Comparison of ENCODE assay signal across 19 mouse cellular contexts in the genomic region with DNA sequence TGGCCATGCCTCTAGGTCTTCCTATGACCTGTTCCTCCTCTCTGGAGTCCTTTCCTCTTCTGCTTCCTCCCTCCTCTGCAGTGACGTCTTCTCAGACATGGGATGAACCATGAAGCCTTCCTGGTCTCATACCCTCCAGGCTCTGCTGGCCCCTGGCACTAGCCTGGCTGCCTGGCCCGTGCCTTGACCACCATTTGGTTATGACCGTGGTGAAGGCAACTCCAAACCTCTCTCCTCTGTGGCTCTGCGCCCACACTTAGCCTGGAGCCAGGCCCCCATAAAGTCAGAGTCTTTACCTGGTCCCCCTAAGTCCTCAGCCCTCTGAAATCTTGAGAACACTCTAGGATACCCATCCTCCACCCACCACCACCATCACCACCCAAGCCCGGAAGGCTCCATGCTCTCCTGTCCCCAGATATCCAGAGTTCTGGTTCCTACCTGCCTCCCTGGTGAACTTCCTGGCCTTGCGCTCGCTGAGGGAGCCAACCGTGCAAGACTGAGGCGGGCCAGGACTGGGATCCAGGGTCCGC. TPM values are rescaled to one million over a fixed set of nuclear protein-coding genes. Genes with fewer than 3 reads are reported as not detected.
DNase-seq lines count a peak whose midpoint lies in the region; ATAC-seq and TF ChIP-seq lines count a peak whose summit lies in the region.
"Had no signal": no experiment of that assay in that cellular context is flagged by ENCODE, and none has a peak within 500 bp of the region (broad histone marks: within the 10 kb centered on the region; RNA-seq: fewer than 3 reads in every experiment).

No protein-coding gene starts in this region.

- 65% methylated on average over 10 of the region's 10 CpGs for WGBS in heart, embryonic 15.5 days
- 52% methylated on average over 10 of the region's 10 CpGs for WGBS in midbrain, embryonic 13.5 days
- WGBS in midbrain, postnatal 0 days: 58% methylated on average over 10 of the region's 10 CpGs
- 56% methylated on average over 10 of the region's 10 CpGs for WGBS in limb, embryonic 12.5 days

- no peaks in the 10 kb centered on the region for H3K9me3 ChIP-seq in heart, embryonic 15.5 days (replicated peaks)
- H3K9me3 ChIP-seq in midbrain, embryonic 13.5 days: no peaks in the 10 kb centered on the region
- no peaks in the 10 kb centered on the region for H3K9me3 ChIP-seq in midbrain, postnatal 0 days (ENCODE audit: low read length)
- H3K9me3 ChIP-seq in limb, embryonic 12.5 days: no peaks in the 10 kb centered on the region
- H3K9me3 ChIP-seq: hindbrain, embryonic 12.5 days; neural tube, embryonic 15.5 days; stomach, embryonic 15.5 days had no signal

- no peak overlapping the region for H3K4me3 ChIP-seq in heart, embryonic 15.5 days
- H3K4me3 ChIP-seq in midbrain, embryonic 13.5 days (replicated peaks): no peak overlapping the region
- H3K4me3 ChIP-seq in midbrain, postnatal 0 days (ENCODE audit: low read depth, low read length): no peak overlapping the region
- no peak overlapping the region for H3K4me3 ChIP-seq in limb, embryonic 12.5 days (replicated peaks)
- H3K4me3 ChIP-seq: hindbrain, embryonic 12.5 days; neural tube, embryonic 15.5 days; stomach, embryonic 15.5 days had no signal

- no peak overlapping the region for H3K9ac ChIP-seq in heart, embryonic 15.5 days
- no peak overlapping the region for H3K9ac ChIP-seq in midbrain, embryonic 13.5 days (replicated peaks)
- no peak overlapping the region for H3K9ac ChIP-seq in midbrain, postnatal 0 days (replicated peaks; ENCODE audit: low read length, poor library complexity, severe bottlenecking)
- H3K9ac ChIP-seq in limb, embryonic 12.5 days (replicated peaks): 0 out of 2 replicates have a peak overlapping the region, but pooled peaks have one; percentile 5
- H3K9ac ChIP-seq: forebrain, postnatal 0 days; hindbrain, embryonic 12.5 days; neural tube, embryonic 15.5 days; stomach, embryonic 15.5 days had no signal

- no peaks in the 10 kb centered on the region for H3K27me3 ChIP-seq in heart, embryonic 15.5 days
- H3K27me3 ChIP-seq in midbrain, embryonic 13.5 days: peaks cover 10% of the 10 kb centered on the region
- H3K27me3 ChIP-seq in midbrain, postnatal 0 days (ENCODE audit: insufficient read depth, low read length): no peaks in the 10 kb centered on the region
- H3K27me3 ChIP-seq in limb, embryonic 12.5 days: peaks cover 17% of the 10 kb centered on the region; the same call in 1 of the 2 replicates
- H3K27me3 ChIP-seq: stomach, embryonic 15.5 days had no signal

- peaks cover 17% of the 10 kb centered on the region for H3K4me1 ChIP-seq in heart, embryonic 15.5 days (replicated peaks)
- H3K4me1 ChIP-seq in midbrain, embryonic 13.5 days (replicated peaks): peaks cover 12% of the 10 kb centered on the region
- peaks cover 5% of the 10 kb centered on the region; the same call in 1 of the 2 replicates for H3K4me1 ChIP-seq in midbrain, postnatal 0 days (ENCODE audit: insufficient read depth, low read length)
- H3K4me1 ChIP-seq in limb, embryonic 12.5 days (replicated peaks): peaks cover 10% of the 10 kb centered on the region
- H3K4me1 ChIP-seq: neural tube, embryonic 15.5 days; stomach, embryonic 15.5 days had no signal

- no peak overlapping the region for H3K27ac ChIP-seq in heart, embryonic 15.5 days
- H3K27ac ChIP-seq in midbrain, embryonic 13.5 days: no peak overlapping the region
- no peak overlapping the region for H3K27ac ChIP-seq in midbrain, postnatal 0 days (ENCODE audit: low read depth, low read length)
- H3K27ac ChIP-seq in limb, embryonic 12.5 days: no peak overlapping the region
- H3K27ac ChIP-seq: hindbrain, embryonic 12.5 days; neural tube, embryonic 15.5 days; stomach, embryonic 15.5 days had no signal

- no peak for ATAC-seq in heart, embryonic 15.5 days (replicated peaks; ENCODE audit: insufficient number of reproducible peaks, insufficient read depth, low FRiP score, low read depth)
- no peak for ATAC-seq in midbrain, embryonic 13.5 days
- no peak for ATAC-seq in midbrain, postnatal 0 days (ENCODE audit: low FRiP score)
- ATAC-seq in limb, embryonic 12.5 days (ENCODE audit: insufficient number of reproducible peaks, insufficient read depth, low FRiP score, low TSS enrichment, low read depth): no peak
- ATAC-seq in granulocyte monocyte progenitor cell, adult 5-6 weeks (replicated peaks; ENCODE audit: poor library complexity, severe bottlenecking): no peak
- ATAC-seq: activated CD4-positive, CD25-positive, alpha-beta regulatory T cell, adult 4 months; forebrain, postnatal 0 days; inflammation-experienced regulatory T-cells, adult 6 months had no signal

- peak; percentile 4 for DNase-seq in gastrocnemius, postnatal 14 days
- DNase-seq in gastrocnemius, postnatal 10 days: no peak
- no peak for DNase-seq in heart, postnatal 14 days
- DNase-seq in midbrain, postnatal 0 days (ENCODE audit: low spot score): no peak
- DNase-seq: adrenal gland, postnatal 25 days; cerebellum, adult 2 months; forebrain, postnatal 0 days; kidney, adult 8-10 months; thymus, adult 2 months had no signal

- H3K36me3 ChIP-seq in heart, embryonic 15.5 days: peaks cover 27% of the 10 kb centered on the region
- peaks cover 17% of the 10 kb centered on the region for H3K36me3 ChIP-seq in midbrain, embryonic 13.5 days
- peaks cover 14% of the 10 kb centered on the region; the same call in 1 of the 2 replicates for H3K36me3 ChIP-seq in midbrain, postnatal 0 days (ENCODE audit: insufficient read depth, low read length)
- peaks cover 25% of the 10 kb centered on the region for H3K36me3 ChIP-seq in limb, embryonic 12.5 days

- no peak for TF ChIP-seq CTCF in midbrain, postnatal 0 days (IDR thresholded peaks at IDR 0.05)

- intact Hi-C loops in gastrocnemius, postnatal 14 days (cut with DNase I; ENCODE audit: low total_unique reads): no loop called here
- intact Hi-C loops in heart, postnatal 14 days (cut with DNase I): no loop called here

- H3K4me2 ChIP-seq in heart, embryonic 15.5 days: peak overlapping the region; percentile 23; the same call in 1 of the 2 replicates
- H3K4me2 ChIP-seq in midbrain, embryonic 13.5 days (replicated peaks): 0 out of 2 replicates have a peak overlapping the region, but pooled peaks have one; percentile 3
- H3K4me2 ChIP-seq in midbrain, postnatal 0 days (ENCODE audit: low read depth, low read length, poor library complexity, severe bottlenecking): no peak overlapping the region
- no peak overlapping the region for H3K4me2 ChIP-seq in limb, embryonic 12.5 days
- H3K4me2 ChIP-seq: hindbrain, embryonic 12.5 days; neural tube, embryonic 15.5 days; stomach, embryonic 15.5 days had no signal

RNA-seq across cellular contexts. Expression of gene Plcd3, which starts 27.3 kb away (rescaled TPM):
- 1 to 10 TPM; 4.5 TPM for total RNA-seq in gastrocnemius, postnatal 14 days (2021)
- 1 to 10 TPM; 5.8 to 8.6 TPM for total RNA-seq in gastrocnemius, postnatal 10 days (2021)
- polyA plus RNA-seq in heart, embryonic 15.5 days (2015; fragmentation: Nextera tagmentation; extraction: Ambion mirVana): 11.0 and 11.8 TPM in 2 replicates
- 10 to 100 TPM; 19.4 to 20.9 TPM for total RNA-seq in heart, postnatal 14 days (2021)
- polyA plus RNA-seq in midbrain, embryonic 13.5 days (2015; fragmentation: Nextera tagmentation; extraction: Ambion mirVana): 0.99 and 1.1 TPM in 2 replicates
- total RNA-seq in midbrain, postnatal 0 days (2014; rRNA removed): 9.4 and 9.7 TPM in 2 replicates
- 4.7 and 4.9 TPM in 2 replicates for polyA plus RNA-seq in midbrain, postnatal 0 days (2015; fragmentation: Nextera tagmentation; extraction: Ambion mirVana)
- 2.9 and 3.6 TPM in 2 replicates for polyA plus RNA-seq in limb, embryonic 12.5 days (2016; fragmentation: Nextera tagmentation; extraction: Ambion mirVana)
- total RNA-seq in granulocyte monocyte progenitor cell, adult 5-6 weeks (2014; fragmentation: Nextera tagmentation): 0.41 TPM in 1 of 2 replicates, not detected in the other
- 3.2 TPM in 1 of 2 replicates, not detected in the other for total RNA-seq in granulocyte monocyte progenitor cell, adult 5-6 weeks (2017)
- total RNA-seq: megakaryocyte-erythroid progenitor cell, adult 5-6 weeks had no signal
- polyA plus RNA-seq: inflammation-experienced regulatory T-cells, adult 6 months had no signal

RNA-seq across cellular contexts. Expression of gene Acbd4, which starts 27.3 kb away (rescaled TPM):
- total RNA-seq in gastrocnemius, postnatal 14 days (2021): 10 to 100 TPM; 30.0 to 35.7 TPM
- total RNA-seq in gastrocnemius, postnatal 10 days (2021): 10 to 100 TPM; 34.9 to 50.5 TPM
- polyA plus RNA-seq in heart, embryonic 15.5 days (2015; fragmentation: Nextera tagmentation; extraction: Ambion mirVana): 18.5 and 23.7 TPM in 2 replicates
- total RNA-seq in heart, postnatal 14 days (2021): 10 to 100 TPM; 30.5 to 34.5 TPM
- polyA plus RNA-seq in midbrain, embryonic 13.5 days (2015; fragmentation: Nextera tagmentation; extraction: Ambion mirVana): 6.5 and 7.8 TPM in 2 replicates
- 21.8 and 22.9 TPM in 2 replicates for total RNA-seq in midbrain, postnatal 0 days (2014; rRNA removed)
- 17.5 and 21.8 TPM in 2 replicates for polyA plus RNA-seq in midbrain, postnatal 0 days (2015; fragmentation: Nextera tagmentation; extraction: Ambion mirVana)
- 8.1 and 11.9 TPM in 2 replicates for polyA plus RNA-seq in limb, embryonic 12.5 days (2016; fragmentation: Nextera tagmentation; extraction: Ambion mirVana)
- total RNA-seq in granulocyte monocyte progenitor cell, adult 5-6 weeks (2014; fragmentation: Nextera tagmentation): 4.8 and 9.6 TPM in 2 replicates
- 5.8 and 10.7 TPM in 2 replicates for total RNA-seq in granulocyte monocyte progenitor cell, adult 5-6 weeks (2017)

RNA-seq across cellular contexts. Expression of gene Hexim1, which starts 41.8 kb away (rescaled TPM):
- 10 to 100 TPM; 20.7 to 21.5 TPM for total RNA-seq in gastrocnemius, postnatal 14 days (2021)
- total RNA-seq in gastrocnemius, postnatal 10 days (2021): 10 to 100 TPM; 24.0 to 26.7 TPM
- polyA plus RNA-seq in heart, embryonic 15.5 days (2015; fragmentation: Nextera tagmentation; extraction: Ambion mirVana): 2.6 and 3.0 TPM in 2 replicates
- total RNA-seq in heart, postnatal 14 days (2021): 10 to 100 TPM; 18.5 to 20.4 TPM
- polyA plus RNA-seq in midbrain, embryonic 13.5 days (2015; fragmentation: Nextera tagmentation; extraction: Ambion mirVana): 3.5 and 3.9 TPM in 2 replicates
- 15.5 and 19.1 TPM in 2 replicates for total RNA-seq in midbrain, postnatal 0 days (2014; rRNA removed)
- polyA plus RNA-seq in midbrain, postnatal 0 days (2015; fragmentation: Nextera tagmentation; extraction: Ambion mirVana): 3.2 and 4.5 TPM in 2 replicates
- polyA plus RNA-seq in limb, embryonic 12.5 days (2016; fragmentation: Nextera tagmentation; extraction: Ambion mirVana): 3.9 and 4.0 TPM in 2 replicates
- total RNA-seq in granulocyte monocyte progenitor cell, adult 5-6 weeks (2014; fragmentation: Nextera tagmentation): 9.7 and 13.5 TPM in 2 replicates
- total RNA-seq in granulocyte monocyte progenitor cell, adult 5-6 weeks (2017): 28.7 and 31.0 TPM in 2 replicates

RNA-seq across cellular contexts. Expression of gene Dcakd, which starts 46.1 kb away (rescaled TPM):
- total RNA-seq in gastrocnemius, postnatal 14 days (2021): 10 to 100 TPM; 22.8 to 30.0 TPM
- 10 to 100 TPM; 34.9 to 45.5 TPM for total RNA-seq in gastrocnemius, postnatal 10 days (2021)
- 64.8 and 89.4 TPM in 2 replicates for polyA plus RNA-seq in heart, embryonic 15.5 days (2015; fragmentation: Nextera tagmentation; extraction: Ambion mirVana)
- 10 to 100 TPM; 68.5 to 71.1 TPM for total RNA-seq in heart, postnatal 14 days (2021)
- 177 and 178 TPM in 2 replicates for polyA plus RNA-seq in midbrain, embryonic 13.5 days (2015; fragmentation: Nextera tagmentation; extraction: Ambion mirVana)
- total RNA-seq in midbrain, postnatal 0 days (2014; rRNA removed): 154 and 191 TPM in 2 replicates
- 165 and 173 TPM in 2 replicates for polyA plus RNA-seq in midbrain, postnatal 0 days (2015; fragmentation: Nextera tagmentation; extraction: Ambion mirVana)
- polyA plus RNA-seq in limb, embryonic 12.5 days (2016; fragmentation: Nextera tagmentation; extraction: Ambion mirVana): 167 and 192 TPM in 2 replicates
- 30.5 and 40.9 TPM in 2 replicates for total RNA-seq in granulocyte monocyte progenitor cell, adult 5-6 weeks (2014; fragmentation: Nextera tagmentation)
- 14.3 and 17.0 TPM in 2 replicates for total RNA-seq in granulocyte monocyte progenitor cell, adult 5-6 weeks (2017)

RNA-seq across cellular contexts. Expression of gene Nmt1, which starts 46.2 kb away (rescaled TPM):
- total RNA-seq in gastrocnemius, postnatal 14 days (2021): 10 to 100 TPM; 42.8 to 44.0 TPM
- 10 to 100 TPM; 41.5 to 49.7 TPM for total RNA-seq in gastrocnemius, postnatal 10 days (2021)
- 39.1 and 47.8 TPM in 2 replicates for polyA plus RNA-seq in heart, embryonic 15.5 days (2015; fragmentation: Nextera tagmentation; extraction: Ambion mirVana)
- total RNA-seq in heart, postnatal 14 days (2021): 10 to 100 TPM; 61.0 to 62.1 TPM
- polyA plus RNA-seq in midbrain, embryonic 13.5 days (2015; fragmentation: Nextera tagmentation; extraction: Ambion mirVana): 45.2 and 49.9 TPM in 2 replicates
- total RNA-seq in midbrain, postnatal 0 days (2014; rRNA removed): 48.6 and 56.3 TPM in 2 replicates
- 39.1 and 40.5 TPM in 2 replicates for polyA plus RNA-seq in midbrain, postnatal 0 days (2015; fragmentation: Nextera tagmentation; extraction: Ambion mirVana)
- 53.6 and 53.7 TPM in 2 replicates for polyA plus RNA-seq in limb, embryonic 12.5 days (2016; fragmentation: Nextera tagmentation; extraction: Ambion mirVana)
- total RNA-seq in granulocyte monocyte progenitor cell, adult 5-6 weeks (2014; fragmentation: Nextera tagmentation): 39.2 and 44.9 TPM in 2 replicates
- 54.1 and 58.9 TPM in 2 replicates for total RNA-seq in granulocyte monocyte progenitor cell, adult 5-6 weeks (2017)

Comparison
In these comparisons a context has a peak if more than half of its experiments do, and no peak if none do; other contexts are left out.
1. H3K4me2 ChIP-seq: peak in heart, embryonic 15.5 days (single experiment) and midbrain, embryonic 13.5 days (single experiment); none in midbrain, postnatal 0 days (single experiment) and limb, embryonic 12.5 days (single experiment).